Mouse (Mus musculus) monocyte, adult 5-6 weeks (primary cell): ENCODE data around the gene Tgfbr2. TPM values are rescaled to one million over a fixed set of nuclear protein-coding genes. Genes with fewer than 3 reads are reported as not detected.

ENCODE experiments used
- ATAC-seq: fragments of 153-309, 156-312 bp; replicated peaks from 2 replicates; pipeline ENCODE4 v1.8.0; 2017; ENCODE audit warnings: mild to moderate bottlenecking; ENCODE audit not compliant: low TSS enrichment, insufficient number of reproducible peaks, severe bottlenecking, poor library complexity, low FRiP score
- total RNA-seq: library from RNA; stranded (forward); fragments of 200-1000, 200-491, 200-594 nt; gene quantifications from 3 replicates; pipeline ENCODE4 v1.2.3, GENCODE M21; 2017

The Tgfbr2 gene
- total RNA-seq, 1 experiment from 2014 or later = 88.7 TPM

DNA sequence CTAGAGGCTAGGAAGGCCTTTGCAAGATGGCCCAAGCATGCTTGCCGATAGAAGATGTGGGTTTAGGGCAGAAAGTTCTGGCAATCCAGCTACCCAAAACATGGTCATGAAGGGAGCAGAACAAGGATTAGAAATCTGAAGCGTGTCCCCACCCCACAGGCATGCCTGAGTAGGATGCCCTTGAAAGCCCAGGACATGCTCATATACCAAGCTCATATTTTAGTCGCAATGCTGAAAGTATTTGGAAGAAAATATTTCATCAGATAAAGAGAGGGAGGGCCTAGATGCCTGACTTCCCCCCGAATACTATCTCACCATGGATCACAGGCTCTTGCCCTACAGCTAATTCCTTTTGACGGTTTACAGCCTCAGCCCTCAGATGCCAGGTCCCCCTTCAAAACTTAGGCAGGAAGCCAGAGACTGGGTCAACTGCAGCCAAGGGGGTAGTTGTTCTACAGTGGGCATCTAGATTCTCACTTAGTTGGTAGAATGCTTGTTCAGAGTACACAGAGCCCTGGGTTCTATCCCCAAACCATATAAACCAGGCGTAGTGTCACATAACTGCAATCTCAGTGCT is 7.8 kb downstream of the Tgfbr2 start:
- ATAC-seq = no peak

DNA sequence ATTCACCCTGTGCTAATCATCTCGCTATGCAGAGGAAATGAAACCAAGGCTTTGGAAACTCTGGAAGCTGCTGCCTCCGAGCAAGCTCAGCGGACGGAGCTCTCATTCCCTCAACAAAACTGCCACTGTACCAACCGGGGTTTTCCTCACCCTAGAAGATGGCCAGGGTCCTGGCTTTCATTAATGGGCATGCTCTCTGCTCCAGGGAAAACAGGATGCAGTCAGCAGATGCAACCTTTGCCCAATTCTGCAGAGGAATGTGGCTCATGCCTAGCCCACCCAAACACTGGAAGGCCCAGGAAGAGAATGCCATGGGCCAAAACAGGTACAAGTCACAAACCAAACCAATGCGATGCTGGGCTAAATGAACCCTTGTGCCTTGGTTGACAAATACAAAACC is 8.8 kb downstream of the Tgfbr2 start:
- no peak for ATAC-seq

DNA sequence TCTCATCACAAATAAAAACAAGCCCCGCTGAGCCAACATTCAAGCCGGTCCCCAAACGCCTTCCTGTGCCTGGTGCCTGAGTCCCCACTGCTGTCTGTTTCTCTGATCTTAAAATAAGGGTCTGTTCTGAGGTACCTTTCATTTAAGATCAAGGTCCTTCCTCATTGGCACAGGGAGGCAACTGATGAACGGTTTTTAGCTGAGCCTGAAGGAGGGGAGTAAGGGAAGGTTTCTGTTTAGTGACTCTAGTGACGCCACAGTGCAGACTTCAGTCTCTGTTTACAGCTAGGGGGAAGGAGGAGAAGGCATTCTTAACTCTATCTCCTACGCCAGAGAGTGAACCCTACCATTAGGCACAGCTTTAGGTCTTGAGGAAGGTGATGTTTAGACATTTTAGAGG is 11.3 kb downstream of the Tgfbr2 start:
- ATAC-seq = no peak

DNA sequence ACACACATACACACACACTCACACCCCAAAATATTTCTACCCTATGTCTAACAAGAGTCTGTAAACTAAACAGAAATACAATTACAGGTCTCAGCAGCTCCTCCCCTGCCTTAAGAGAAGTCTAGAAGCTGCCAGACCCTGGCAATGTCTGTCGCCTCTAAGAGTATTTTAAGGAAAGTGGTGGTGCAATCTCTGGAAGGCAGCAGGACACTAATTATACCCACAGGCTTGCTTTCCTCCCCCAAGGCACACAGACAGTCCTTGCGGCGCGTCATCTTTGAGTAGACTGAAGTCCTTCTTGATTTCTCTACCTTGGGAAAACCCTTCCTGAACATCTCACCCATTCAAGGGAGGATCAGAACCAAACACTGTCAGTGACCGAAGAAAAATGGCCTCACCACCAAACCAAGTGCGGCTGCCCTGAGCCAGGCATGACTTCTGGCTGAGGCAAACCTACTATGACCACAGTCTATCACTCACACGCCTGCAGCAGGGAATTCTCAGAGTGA is 12.2 kb downstream of the Tgfbr2 start:
- ATAC-seq = no peak

DNA sequence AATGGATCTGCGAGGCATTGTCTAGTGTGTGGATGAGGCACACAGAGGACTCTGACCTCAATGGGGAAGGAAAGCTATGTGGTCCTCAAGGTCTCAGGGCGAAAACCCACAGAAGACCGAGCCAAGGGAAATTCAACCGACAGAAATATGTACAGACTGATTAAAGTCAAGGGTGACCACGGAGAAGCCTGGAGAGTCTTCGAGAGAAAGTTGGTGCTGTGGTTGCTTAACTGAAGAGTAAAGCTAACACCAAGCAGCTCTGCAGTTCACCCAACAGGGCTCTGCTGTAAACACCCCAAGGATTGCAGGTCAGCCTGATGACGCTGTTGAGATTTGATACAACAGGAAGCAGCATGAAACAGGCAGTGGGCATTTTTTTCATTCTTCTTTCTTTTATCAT is 14.3 kb downstream of the Tgfbr2 start:
- ATAC-seq = peak; percentile 62

DNA sequence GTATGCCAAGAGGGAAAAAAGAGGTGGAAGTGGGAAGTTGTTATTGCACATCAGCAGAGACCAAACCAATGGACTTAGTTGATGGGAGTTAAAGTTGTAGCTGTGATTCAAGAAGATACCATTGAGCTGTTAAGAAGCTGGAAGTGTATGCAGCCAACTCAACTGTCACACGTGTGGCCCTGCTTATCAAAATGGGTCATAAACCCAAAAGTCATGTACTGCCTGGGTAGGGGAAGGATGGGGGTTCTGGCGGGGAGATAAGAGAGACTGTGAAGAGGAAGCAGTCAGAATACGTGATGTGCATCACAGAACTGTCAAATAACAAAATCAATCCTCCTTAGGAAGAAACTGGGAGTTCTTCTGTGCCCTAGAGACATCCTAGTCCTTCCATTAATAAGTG is 15.1 kb downstream of the Tgfbr2 start:
- no peak for ATAC-seq

DNA sequence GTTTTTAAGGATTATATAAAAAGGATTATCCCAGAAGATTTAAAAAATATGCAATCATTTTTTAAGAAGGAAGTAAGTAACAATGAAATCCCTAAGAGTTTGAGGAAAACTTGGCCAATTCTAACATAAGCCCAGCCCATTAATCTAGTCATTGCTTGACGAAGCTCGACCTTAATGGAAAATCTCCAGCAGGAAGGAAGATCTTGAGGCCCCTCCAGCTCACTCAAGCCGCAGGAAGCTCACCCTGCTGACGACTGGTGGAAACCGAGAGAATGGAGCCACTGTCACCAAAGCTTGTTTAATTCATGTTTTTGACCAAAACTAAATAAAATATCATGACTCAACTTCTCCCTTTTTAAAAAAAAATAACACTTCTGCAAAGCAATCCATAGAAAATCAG is 18.7 kb downstream of the Tgfbr2 start:
- no peak for ATAC-seq

DNA sequence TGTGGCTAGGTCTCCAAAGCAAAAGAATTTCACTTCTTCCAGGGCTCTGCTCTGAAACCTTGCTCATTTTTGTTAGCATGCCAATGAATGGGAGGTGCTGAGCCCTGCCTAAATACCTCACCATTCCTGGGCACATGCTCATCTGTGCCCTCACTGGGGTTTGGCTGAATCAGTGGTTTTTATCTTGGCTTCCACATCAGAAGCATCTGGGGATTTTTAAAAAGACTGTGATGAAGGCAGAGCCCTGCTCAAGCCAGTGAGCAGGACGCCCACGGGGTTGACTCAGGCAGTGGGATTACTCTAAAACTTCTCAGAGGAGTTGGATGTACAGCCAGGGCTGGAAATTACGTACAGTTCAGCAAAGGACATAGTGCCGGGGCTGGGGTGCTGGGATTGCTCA is 22.3 kb downstream of the Tgfbr2 start:
- ATAC-seq = no peak

DNA sequence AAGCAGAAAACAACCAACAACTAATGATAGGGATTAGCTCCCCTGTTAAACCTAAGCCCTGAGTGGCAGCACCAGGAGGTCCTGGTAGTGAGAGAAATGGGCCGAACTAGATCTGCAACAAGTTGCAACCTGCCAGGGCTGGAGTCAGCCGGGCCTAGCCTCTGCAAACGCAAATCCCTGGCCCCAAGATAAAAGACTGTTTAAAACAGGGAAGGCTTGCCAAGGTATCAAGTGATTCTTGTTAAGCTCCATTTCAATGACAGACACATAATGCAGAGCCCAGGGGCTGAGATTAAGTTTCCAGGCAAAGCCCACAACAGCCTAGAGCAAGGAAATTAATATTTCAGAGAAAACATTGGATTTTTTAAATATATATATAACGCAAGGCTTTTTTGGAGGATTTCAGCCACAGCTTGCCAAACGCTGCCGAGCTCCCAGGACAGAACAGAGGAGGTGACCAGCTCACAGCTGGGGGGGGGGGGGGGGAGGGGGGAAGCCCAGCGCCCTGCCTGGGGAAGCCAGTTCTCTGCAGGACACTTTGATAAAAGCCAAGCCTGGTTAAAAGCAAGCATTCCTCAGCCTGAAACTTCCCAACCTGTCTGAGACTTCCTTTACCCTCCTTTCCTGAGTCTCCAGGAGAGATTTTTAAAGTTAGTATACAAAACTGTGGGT is 24.3 kb downstream of the Tgfbr2 start:
- no peak for ATAC-seq

DNA sequence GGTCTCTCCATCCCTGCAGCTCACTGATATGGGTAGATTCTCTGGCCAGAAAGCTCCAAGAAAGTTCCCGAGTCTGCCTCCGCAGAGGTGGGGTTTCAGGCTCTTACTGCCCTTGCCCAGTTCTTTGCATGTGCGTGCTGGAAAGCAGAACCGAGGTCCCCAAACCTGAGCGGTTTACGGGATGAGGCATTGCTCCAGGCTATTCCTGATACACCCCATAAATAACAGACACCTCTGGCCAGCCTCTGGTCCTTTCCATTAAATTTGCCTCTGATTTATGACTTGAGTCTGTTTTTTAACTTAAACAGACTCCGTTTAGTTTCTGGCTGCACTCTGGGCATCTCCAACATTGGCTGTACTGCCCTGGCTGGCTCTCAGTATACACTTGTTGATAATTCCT is 26.4 kb downstream of the Tgfbr2 start:
- ATAC-seq = no peak

DNA sequence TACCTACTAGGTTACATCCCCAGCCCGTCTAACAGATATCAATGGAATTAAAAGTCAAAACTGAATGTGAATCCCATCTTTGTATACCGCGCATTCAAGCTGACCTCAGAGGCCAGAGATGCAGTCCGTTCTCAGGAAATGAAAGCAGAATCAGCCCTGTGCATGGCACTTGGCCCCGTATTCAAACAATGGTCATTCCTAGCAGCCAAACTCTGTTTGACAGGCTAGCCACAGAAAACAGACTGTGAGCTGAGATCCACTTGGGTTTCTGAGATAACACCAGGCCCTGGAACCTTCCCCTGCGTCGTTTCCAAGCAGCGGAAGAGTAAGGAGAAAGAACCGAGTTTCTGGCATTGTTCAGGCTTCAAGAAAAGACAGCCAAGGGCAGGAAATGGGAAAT is 28.9 kb downstream of the Tgfbr2 start:
- ATAC-seq = no peak

DNA sequence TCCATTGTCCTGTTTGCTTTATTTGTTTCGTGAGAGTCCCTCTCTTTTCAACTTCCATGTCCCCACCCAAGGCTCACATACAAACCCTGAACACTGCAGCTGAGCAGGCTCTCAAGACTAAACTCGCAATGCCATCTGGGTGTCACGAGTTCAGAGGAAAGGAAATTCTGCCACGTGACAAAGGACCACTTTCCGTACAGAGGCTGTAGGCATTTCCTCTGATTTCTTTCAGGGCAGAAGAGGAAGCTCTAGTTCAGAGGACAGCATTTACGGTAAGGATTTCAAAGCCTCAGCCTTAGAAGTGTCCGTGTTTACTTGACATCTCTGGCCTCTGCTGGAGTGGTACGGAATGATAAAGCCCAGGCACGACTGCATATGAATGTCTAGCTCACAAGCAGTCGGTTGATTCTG is 29.9 kb downstream of the Tgfbr2 start:
- ATAC-seq = peak; percentile 62

DNA sequence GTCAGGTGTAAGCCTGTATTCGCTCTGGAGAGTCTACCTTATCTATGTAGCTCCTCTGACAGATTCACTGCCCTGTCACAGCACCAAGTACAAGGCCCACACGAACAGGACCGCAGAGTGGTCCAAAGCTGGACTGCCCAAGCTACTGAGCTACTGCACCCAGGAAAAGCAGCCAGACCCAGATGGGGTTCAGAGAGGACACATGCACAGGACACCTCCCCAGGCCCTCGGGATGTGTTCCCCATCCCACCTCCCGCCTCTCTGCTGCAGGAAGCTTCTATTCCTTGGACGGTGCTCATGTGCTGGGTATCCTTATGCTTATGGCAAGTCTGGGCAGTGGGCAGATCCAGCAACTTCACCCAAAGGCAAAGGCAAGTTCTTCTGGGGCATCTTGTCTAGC is 34.7 kb downstream of the Tgfbr2 start:
- no peak for ATAC-seq

DNA sequence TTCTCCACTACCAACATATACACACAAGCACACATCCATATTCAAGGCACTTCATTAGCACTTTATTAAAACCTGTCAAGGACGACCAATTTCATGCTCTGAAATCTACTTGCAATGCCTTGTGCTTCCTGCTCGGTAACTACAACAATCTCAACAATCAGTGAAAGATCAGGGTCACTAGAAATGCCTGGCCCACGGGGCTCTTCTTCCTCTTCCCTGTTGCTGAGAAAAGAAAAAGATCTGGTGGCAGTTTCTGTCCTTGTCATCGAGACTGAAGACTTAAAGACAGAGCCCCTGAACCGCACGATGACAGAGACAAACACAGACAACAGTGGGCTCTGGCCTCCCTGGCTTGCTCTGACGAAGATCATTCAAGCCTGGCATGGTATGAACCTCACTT is 35.6 kb downstream of the Tgfbr2 start:
- no peak for ATAC-seq

DNA sequence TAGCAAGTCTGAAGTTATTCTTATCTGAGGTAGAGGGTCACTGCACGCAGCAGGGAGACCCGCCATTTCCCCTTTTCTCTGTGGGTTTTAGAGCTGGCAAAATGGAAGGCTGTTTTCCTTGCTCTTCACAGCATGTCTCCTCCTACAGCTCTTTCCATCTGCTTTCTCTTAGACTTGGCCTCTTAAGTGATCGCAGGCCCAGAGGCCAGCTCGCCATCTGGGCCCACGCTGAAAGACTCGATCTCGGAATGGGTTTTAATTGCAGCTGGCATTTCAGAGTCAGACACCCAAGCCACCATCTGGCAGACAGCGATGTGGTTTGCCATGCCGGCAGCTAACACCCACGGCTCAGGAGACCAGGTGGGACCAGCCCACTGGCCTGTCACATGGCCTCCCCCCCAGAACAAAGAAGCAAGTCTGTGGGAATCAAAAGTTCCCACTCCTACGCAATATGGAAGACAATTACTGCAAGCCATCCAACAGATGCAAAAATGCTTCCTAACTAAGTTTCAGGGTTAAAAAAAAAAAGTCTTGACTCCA is 36.5 kb downstream of the Tgfbr2 start:
- no peak for ATAC-seq

DNA sequence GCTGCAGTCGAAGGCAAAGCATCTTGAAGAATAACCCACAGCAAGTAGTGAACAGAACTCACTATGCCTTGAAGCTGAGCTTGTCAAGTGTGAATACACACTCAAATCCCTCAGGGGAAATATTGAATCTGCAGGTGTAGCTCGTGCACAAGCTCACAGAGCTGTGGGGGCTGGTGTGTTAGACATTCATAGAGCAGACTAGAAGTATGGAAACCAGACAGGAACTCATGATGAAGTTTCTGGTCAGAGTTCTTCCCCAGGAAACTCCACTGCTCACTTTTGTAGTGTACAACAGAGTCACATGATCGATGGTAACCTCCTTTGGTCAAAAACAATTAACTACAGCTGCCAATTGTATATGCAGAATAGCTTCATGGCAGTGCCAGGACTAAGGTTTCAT is 37.5 kb downstream of the Tgfbr2 start:
- no peak for ATAC-seq

DNA sequence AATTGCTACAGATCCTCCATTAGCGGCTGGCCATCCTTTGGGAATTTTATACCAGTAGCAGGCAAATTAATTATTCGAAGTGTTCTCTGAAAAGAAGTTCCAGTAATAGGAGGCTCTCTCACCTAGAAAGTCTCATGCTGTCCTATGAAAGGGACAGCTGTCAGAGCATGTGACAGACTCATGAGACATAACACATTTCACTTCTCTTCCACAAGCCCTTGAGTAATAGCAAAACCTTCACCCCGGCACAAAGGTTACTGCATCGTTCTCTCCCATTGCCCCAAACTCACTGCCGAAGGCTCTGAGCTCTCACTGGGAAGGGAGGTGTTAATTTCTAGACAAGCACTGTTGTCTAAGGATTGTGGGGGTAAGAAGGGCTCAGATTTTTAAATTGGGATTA is 38.3 kb downstream of the Tgfbr2 start:
- no peak for ATAC-seq

DNA sequence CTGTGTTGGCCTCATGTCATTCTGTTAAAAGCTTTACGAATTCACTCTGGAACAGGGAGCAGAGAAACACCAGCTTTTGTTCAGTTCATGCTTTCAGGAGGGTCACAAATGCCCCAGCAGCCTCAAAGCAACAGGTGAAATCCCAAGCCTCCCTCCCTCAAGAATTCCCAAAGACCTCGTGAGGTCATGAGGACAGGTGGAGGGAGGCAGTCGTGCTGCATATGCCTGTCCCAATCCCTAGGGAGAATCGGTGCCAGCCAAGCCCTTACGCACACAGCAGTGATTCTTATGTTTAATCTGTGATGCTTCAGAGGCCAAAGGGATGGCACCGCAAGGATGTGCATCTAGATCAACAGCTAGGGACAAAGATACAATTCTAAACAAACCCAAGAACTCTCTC is 39.0 kb downstream of the Tgfbr2 start:
- no peak for ATAC-seq

DNA sequence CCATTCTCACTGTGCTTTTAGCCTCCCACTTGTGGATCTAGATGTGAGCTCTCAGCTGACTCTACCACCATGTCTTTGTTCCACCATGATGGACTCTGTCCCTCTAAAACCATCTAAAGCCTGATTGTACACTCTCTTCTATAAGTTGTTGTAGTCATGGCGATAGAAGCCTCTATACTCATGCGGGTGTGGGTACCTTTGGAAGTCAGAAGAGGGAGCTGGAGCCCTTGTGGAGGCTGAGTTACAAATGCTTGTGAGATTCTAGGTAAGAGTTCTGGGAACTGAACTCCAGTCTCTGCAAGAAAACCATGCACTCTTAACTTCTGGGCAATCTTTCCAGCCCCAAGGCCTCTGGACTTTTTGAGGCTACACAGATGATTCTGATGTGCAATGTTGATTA is 40.7 kb downstream of the Tgfbr2 start:
- no peak for ATAC-seq

DNA sequence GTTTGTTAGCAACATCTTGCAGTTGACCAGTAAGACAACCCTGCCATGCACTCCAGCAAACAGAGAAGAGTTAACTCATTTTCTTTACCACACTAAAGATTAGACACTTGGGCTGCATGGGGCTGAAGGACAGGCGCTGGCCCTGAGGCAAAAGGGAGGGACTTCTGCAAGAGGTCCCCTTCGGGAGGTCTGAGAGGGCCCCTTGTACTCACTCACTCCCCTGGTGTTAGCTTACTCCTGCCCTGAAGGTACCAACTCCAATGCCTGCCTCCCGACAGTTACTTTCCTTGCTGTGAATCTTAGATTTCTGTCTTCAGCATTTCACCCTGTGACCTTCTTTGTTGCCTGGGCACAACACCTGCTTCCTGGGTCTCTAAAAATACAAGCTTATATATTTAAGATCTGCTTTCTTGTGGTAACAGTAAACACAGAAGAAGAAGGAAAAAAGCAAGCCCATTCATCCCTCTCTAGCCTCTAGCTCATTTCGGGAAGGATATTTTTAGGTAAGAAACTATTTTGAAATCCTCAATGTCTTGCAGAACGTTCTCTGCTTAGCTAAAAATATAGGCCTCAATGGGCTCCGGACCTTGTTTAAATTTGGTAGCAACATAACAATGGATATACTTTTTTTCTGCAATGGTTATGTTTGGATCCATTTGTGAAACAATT is 41.7 kb downstream of the Tgfbr2 start:
- no peak for ATAC-seq
